Mouse (Mus musculus) thymus, postnatal 14 days (tissue): ENCODE data around the gene Cfap100.

Experiments
- DNase-seq: peaks from one replicate; pipeline ENCODE4 v3.0.0; 2021

Gene Cfap100

DNA sequence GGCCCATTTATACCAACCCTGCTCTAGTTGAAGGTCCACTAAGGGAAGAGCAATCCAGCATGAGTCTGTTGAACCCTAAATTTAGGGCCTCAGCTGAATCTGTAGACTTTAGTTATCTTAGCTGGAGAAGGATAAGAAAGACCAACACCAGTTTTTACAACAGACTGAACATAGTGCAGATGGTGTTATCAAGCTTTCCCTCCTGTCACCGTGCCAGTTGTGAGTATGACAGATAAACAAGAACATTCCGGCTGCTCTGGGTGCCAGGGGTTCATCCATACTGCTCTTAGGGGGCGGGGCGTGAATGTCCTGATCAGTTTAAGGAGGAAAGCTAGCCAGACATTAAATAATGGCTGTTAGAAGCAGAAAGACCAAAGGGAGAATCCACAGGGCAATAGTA, 54.0 kb downstream of the Cfap100 start:
- DNase-seq, result no peak

DNA sequence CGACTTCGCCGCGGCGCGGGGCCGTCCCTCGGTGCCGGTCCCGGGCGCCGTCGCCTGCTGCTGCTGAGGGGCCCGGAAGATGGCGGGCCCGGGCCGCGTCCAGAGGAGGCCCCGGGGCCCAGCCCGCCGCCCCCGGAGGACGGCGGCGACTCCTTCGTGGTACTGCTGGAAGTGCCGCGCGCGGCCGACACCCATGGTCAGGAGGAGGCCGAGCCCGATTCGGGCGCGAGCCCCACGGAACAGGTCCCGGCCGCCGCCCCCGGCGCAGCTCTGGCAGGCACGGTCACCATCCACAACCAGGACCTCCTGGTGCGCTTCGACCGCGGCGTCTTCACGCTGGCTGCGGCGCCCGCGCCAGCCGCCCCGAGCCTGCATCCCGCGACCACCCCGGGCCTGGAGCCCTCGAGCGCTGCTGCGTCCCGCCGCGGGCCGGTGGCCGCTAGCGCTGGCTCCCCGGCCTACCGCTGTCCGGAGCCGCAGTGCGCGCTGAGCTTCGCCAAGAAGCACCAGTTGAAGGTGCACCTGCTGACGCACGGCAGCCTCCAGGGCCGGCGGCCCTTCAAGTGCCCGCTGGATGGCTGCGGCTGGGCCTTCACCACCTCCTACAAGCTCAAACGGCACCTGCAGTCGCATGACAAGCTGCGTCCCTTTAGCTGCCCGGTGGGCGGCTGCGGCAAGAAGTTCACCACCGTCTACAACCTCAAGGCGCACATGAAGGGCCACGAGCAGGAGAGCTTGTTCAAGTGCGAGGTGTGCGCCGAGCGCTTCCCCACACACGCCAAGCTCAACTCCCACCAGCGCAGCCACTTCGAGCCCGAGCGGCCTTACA, 58.7 kb downstream of the Cfap100 start:
- peak; percentile 49 for DNase-seq

- DNase-seq, result peak; percentile 99
These were observed 59.4 kb downstream of the Cfap100 start, which contains the start of gene Zxdc for GRCm38 (mm10) chr6:90368976-90369724. Gene Zxdc (plus strand): TSS chr6:90369492.

DNA sequence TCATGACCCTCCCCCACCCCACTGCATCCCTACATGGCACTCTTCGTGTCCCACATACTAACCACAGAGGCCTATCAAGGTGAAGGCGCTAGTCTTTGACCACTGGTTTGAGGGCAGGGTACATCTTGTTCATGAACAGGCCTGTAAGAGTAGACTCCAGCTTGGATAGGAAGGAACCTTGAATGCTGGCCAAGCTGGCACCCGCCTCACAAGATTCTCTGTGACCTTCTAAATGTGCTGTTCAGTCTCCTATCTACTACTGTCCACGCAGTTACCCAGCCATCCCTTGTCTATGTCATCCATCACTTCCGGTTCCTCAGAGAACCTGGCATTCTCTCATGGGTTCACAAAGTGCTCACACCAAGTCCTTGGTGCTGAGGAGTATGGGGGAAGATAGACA, 65.3 kb downstream of the Cfap100 start:
- no peak for DNase-seq

DNA sequence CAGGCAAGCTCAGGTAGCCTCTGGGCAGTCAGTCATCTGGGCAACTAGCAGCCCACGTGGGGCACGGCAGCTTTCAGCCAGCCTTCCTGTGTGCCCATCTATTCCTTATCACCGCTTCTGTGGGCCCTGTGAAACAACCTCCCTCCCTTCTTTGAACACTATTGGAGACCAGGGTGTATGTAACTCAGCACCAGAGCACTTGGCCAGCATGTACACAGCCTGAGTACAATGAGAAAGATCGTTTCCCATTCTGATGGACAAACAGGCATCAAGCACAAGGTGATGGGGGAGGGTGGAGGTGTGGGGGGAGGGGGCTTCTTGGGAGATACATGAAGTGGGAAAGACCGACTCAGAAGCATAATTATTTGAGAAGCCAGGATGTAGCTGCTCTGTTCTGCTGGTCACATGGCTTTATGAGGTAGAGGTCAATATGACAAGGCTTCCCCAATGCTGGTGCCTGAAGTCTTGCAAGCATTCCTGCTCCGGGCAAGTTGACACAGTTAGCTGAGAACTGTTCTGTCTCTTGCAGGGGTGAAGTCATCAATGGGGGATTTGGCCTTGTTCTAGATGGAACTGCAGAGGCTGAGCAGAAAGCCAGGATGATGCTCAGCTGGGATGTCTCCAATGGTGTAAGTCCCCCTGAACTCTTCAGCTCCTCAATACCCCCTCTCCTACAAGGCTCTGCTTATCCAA, 67.5 kb downstream of the Cfap100 start:
- DNase-seq, result no peak

DNA sequence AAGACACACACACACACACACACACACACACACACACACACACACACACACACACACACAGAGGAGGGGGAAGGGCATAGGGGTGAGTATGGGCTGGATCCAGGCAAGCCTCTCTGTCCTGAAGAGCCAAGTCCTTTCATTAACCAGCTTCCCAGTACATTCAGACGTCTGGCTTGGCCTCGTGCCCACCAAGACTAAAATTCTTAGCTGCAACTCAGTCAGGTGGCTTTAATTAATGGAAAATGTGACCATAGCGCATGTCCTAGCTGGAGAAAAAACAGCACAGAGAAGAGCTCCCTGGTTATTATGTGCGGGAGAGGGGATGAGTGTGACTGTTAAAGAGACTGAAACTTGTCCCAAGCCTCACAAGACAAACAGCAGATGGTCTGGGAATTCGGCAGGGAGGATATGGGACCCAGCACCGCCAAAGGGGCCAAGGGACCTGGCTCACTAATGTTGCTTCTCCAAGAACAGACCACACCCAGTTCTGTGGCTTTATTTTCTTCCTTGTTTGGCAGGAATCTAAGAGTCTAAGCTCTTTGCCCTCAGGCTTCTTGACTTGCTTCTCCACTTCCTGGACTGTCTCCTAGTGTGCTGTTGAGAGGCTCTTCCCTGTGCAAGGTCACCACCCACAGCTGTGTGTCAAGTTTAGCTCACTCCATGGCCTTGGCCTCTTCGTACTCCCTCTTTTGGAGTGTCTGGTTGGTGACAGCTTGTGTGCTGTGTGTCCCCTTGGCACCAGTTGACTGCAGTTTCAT, 68.4 kb downstream of the Cfap100 start:
- no peak for DNase-seq

DNA sequence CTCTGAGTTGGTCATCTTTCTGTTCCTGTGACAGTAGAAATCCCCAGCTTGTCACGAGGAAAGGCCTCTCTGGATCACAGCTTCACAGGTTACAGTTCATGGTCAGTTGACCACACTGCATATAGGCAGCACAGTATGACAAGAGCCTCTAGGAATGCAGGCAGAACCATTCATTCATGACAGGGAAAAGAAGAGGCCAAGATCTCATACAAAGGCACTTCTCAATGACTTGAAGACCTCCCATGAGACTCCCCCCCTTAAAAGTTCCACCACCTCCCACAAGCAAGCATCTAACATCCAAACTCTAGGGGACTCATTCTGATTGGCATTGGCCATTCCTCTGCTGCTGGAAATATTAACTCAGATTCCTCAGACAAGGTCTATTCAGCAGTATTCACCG, 69.2 kb downstream of the Cfap100 start:
- no peak for DNase-seq

- DNase-seq, result no peak
These were observed 70.5 kb downstream of the Cfap100 start for GRCm38 (mm10) chr6:90358142-90358541.
